Mouse (Mus musculus): ENCODE data around the gene Gpsm1.

DNA sequence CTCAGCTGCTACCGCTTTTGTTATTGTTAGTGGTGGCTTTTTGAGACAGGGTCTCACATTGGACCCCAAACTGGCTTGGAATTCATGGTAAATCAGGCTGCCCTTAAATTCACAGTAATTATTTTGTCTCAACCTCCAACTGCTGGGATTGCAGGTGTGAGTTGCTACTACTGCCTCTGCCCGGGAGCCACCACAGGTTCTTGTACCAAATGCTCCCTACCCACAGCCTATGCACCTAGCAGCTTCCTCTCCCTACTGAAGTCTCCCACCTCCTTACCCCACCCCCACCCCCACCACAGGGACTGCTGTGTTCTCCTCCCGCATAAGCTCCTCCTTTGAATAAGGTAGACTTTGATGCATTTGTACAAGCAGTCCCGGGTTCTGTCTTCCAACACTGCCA lies 40.9 kb downstream of the Gpsm1 start:
- TF ChIP-seq CTCF (IDR thresholded peaks at IDR 0.05; ENCODE audit: borderline replicate concordance, insufficient read depth, low read depth, low read length), result no peak
- no peak for TF ChIP-seq POLR2A (IDR thresholded peaks at IDR 0.05; ENCODE audit: borderline replicate concordance, insufficient read depth, low read length)
